Mouse (Mus musculus): ENCODE data around the gene Hist1h2ae. TPM values are rescaled to one million over a fixed set of nuclear protein-coding genes. Genes with fewer than 3 reads are reported as not detected.
"Not testable (repeated sequence)": the region's sequence is repeated elsewhere in the genome, so short reads cannot be mapped to it uniquely, and the experiment has no call there.

Hist1h2ae gene
- polyA plus RNA-seq, 1 experiment from 2014 or later: 76.3 TPM

GRCm38 (mm10) chr13:23537006-23537710 lies 33.9 kb downstream of the Hist1h2ae start:
- Histone ChIP-seq H3K4me2 (peak overlapping the region; percentile 45), H3K9ac (ENCODE audit: low read length) (no peak overlapping the region), H3K9me3 (ENCODE audit: control insufficient read depth, low read length) (no peaks in the 10 kb centered on the region), H3K4me3 (ENCODE audit: low read depth, low read length) (no peak overlapping the region), H3K36me3 (ENCODE audit: control insufficient read depth, insufficient read depth, low read length) (no peaks in the 10 kb centered on the region), H3K27me3 (ENCODE audit: control insufficient read depth, insufficient read depth, low read length) (no peaks in the 10 kb centered on the region), H3K4me1 (ENCODE audit: control insufficient read depth, insufficient read depth, low read length) (peaks cover 15% of the 10 kb centered on the region), H3K27ac (ENCODE audit: low read depth, low read length) (no peak overlapping the region; the same call in 1 of the 2 replicates)
- WGBS: 78% methylated on average over 3 of the region's 3 CpGs
- DNase-seq (ENCODE audit: low spot score, missing footprints) (peak; percentile 86), ATAC-seq (ENCODE audit: low FRiP score) (no peak)

GRCm38 (mm10) chr13:23536076-23536822 lies 34.8 kb downstream of the Hist1h2ae start:
- no peaks in the 10 kb centered on the region for H3K27me3 ChIP-seq (ENCODE audit: control insufficient read depth, insufficient read depth, low read length)
- H3K4me2 ChIP-seq: peak overlapping the region; percentile 45
- peak overlapping the region; percentile 98 for H3K27ac ChIP-seq (ENCODE audit: low read depth, low read length)
- peak overlapping the region; percentile 69 for H3K9ac ChIP-seq (ENCODE audit: low read length)
- H3K36me3 ChIP-seq (ENCODE audit: control insufficient read depth, insufficient read depth, low read length): no peaks in the 10 kb centered on the region
- peak; percentile 87 for DNase-seq (ENCODE audit: low spot score, missing footprints)
- 22% methylated on average over 7 of the region's 7 CpGs for WGBS
- H3K9me3 ChIP-seq (ENCODE audit: control insufficient read depth, low read length): no peaks in the 10 kb centered on the region
- H3K4me1 ChIP-seq (ENCODE audit: control insufficient read depth, insufficient read depth, low read length): peaks cover 16% of the 10 kb centered on the region
- peak overlapping the region; percentile 48 for H3K4me3 ChIP-seq (ENCODE audit: low read depth, low read length)
- ATAC-seq (ENCODE audit: low FRiP score): no peak

GRCm38 (mm10) chr13:23535137-23536075 lies 35.6 kb downstream of the Hist1h2ae start, which contains the start of gene Hist1h3g:
Gene Hist1h3g, plus strand, starts transcription at chr13:23535422.
- Histone ChIP-seq H3K4me1 (ENCODE audit: control insufficient read depth, insufficient read depth, low read length) (peaks cover 16% of the 10 kb centered on the region), H3K9ac (ENCODE audit: low read length) (peak within 1 kb of the TSS; percentile 69), H3K27ac (ENCODE audit: low read depth, low read length) (peak within 1 kb of the TSS; percentile 98), H3K4me2 (peak within 1 kb of the TSS; percentile 45), H3K4me3 (ENCODE audit: low read depth, low read length) (peak within 1 kb of the TSS; percentile 48)
- DNase-seq (ENCODE audit: low spot score, missing footprints) (peak; percentile 98), ATAC-seq (ENCODE audit: low FRiP score) (peak; percentile 92)
- not testable (repeated sequence) for H3K36me3 ChIP-seq (ENCODE audit: control insufficient read depth, insufficient read depth, low read length); H3K27me3 ChIP-seq (ENCODE audit: control insufficient read depth, insufficient read depth, low read length); H3K9me3 ChIP-seq (ENCODE audit: control insufficient read depth, low read length)
- under 1% methylated on average over 48 of the region's 62 CpGs for WGBS

DNA sequence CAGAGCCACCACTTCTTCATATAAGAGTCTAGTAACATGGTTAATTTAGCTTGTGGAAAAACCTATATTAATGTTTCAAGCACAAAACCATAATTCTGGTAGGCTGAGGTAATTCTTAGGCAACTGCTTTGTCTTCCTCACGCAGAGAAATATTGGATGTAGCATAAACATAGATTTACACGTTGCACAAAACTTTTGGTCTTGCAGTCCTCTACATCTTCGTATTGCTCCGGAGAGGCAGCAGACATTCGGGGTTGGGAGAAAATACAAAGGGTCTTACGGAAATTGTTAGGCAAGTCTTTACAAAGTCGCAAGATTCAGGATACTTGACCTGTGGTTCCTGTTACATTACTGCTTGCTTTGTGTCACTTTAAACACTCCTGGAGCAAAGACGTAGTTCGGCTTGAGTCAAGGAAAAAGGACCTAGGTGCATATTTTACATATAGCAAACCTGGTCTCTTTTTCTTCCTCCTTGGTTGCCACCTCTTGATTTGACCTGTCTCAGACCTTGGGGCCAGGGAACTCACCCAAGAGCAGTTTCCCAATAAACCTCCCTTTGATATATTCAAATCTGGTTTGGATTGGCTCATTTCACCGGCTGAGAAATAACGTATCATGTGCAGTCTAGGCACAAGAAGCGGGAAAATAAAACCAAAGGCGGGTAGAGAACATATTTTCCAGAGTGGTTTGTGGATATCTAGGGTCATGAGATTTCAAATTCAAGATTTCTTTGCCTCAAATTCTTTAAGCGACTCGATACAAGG lies 36.5 kb downstream of the Hist1h2ae start:
- Histone ChIP-seq H3K4me2 (peak overlapping the region; percentile 45), H3K4me1 (ENCODE audit: control insufficient read depth, insufficient read depth, low read length) (peaks cover 16% of the 10 kb centered on the region), H3K4me3 (ENCODE audit: low read depth, low read length) (peak overlapping the region; percentile 48), H3K9ac (ENCODE audit: low read length) (peak overlapping the region; percentile 66), H3K27ac (ENCODE audit: low read depth, low read length) (peak overlapping the region; percentile 98), H3K27me3 (ENCODE audit: control insufficient read depth, insufficient read depth, low read length) (no peaks in the 10 kb centered on the region), H3K36me3 (ENCODE audit: control insufficient read depth, insufficient read depth, low read length) (no peaks in the 10 kb centered on the region), H3K9me3 (ENCODE audit: control insufficient read depth, low read length) (no peaks in the 10 kb centered on the region)
- DNase-seq (ENCODE audit: low spot score, missing footprints) (peak; percentile 97), ATAC-seq (ENCODE audit: low FRiP score) (peak; percentile 10)
- under 1% methylated on average over 15 of the region's 15 CpGs for WGBS

DNA sequence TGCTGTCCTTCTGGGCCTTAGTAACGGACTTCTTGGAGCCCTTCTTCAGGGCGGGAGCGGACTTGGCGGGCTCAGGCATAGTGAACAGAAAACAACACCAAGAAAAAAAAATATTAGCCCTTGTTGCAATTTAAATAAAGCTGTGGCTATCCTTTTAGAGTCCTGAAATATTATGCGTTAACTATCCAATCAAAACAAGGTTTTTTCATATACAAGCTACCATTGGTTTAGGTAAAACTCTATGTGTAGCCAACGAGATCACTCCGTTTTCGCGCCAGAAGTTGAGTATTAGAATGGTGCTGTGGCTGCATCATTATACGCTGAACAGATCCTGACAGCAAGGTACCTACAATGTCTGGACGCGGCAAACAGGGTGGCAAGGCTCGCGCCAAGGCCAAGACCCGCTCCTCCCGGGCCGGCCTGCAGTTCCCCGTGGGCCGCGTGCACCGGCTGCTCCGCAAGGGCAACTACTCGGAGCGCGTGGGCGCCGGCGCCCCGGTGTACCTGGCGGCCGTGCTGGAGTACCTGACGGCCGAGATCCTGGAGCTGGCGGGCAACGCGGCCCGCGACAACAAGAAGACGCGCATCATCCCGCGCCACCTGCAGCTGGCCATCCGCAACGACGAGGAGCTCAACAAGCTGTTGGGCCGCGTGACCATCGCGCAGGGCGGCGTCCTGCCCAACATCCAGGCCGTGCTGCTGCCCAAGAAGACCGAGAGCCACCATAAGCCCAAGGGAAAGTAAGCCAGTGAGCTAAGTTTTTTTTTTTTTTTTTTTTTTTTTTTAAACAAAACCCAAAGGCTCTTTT lies 37.3 kb downstream of the Hist1h2ae start, which contains the start of gene Hist1h2af:
TSS of gene Hist1h2af (plus strand) at position 347 of the 808 bp plus-strand sequence.
- not testable (repeated sequence) for H3K9me3 ChIP-seq (ENCODE audit: control insufficient read depth, low read length); H3K36me3 ChIP-seq (ENCODE audit: control insufficient read depth, insufficient read depth, low read length); H3K27me3 ChIP-seq (ENCODE audit: control insufficient read depth, insufficient read depth, low read length)
- peak; percentile 64 for ATAC-seq (ENCODE audit: low FRiP score)
- Histone ChIP-seq H3K27ac (ENCODE audit: low read depth, low read length) (peak within 1 kb of the TSS; percentile 98), H3K4me1 (ENCODE audit: control insufficient read depth, insufficient read depth, low read length) (peaks cover 19% of the 10 kb centered on the region), H3K4me3 (ENCODE audit: low read depth, low read length) (peak within 1 kb of the TSS; percentile 48), H3K4me2 (peak within 1 kb of the TSS; percentile 45), H3K9ac (ENCODE audit: low read length) (peak within 1 kb of the TSS; percentile 66)
- under 1% methylated on average over 22 of the region's 53 CpGs for WGBS
- DNase-seq (ENCODE audit: low spot score, missing footprints): peak; percentile 94

DNA sequence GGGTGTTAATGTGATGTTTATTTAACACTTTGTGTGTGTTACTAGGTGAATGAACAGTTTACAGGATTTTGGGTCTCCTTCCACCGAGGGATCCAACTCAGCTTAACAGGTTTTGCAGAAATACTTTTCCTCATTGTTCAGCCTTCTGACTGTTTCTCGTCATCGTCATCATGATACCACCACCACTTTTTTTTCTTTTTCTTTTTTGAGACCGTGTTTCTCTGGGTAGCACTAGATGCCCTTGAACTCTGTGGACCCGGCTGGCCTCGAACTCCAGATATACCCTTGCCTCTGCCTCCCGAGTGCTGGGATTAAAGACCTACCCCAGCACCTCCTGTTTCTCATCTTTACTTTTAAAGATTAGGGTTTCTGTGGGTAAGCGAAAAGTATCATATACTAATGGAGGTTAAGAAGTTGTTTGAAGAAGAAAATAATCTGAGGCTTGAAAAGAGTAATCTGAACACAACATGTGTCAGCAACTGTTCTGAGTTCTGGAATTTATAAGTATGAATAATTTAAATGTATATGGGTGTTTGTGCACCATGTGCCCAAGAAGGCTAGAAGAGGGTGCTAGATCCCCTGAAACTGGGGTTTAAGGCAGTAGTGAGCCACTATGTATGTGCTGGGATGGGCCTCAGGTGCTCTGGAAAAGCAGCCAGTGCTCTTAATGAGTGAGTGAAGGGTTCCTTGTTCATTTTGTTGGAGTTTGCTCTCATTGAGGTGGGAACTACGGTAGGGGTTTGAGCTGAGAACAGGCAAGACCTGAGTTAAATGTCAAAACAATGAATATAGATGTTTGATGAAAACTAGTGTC lies 38.6 kb downstream of the Hist1h2ae start:
- H3K4me1 ChIP-seq (ENCODE audit: control insufficient read depth, insufficient read depth, low read length): peaks cover 19% of the 10 kb centered on the region
- WGBS: 23% methylated on average over 9 of the region's 9 CpGs
- H3K4me2 ChIP-seq: peak overlapping the region; percentile 45
- peak overlapping the region; percentile 45 for H3K4me3 ChIP-seq (ENCODE audit: low read depth, low read length)
- H3K27me3 ChIP-seq (ENCODE audit: control insufficient read depth, insufficient read depth, low read length): no peaks in the 10 kb centered on the region
- H3K9me3 ChIP-seq (ENCODE audit: control insufficient read depth, low read length): no peaks in the 10 kb centered on the region
- ATAC-seq (ENCODE audit: low FRiP score) (no peak), DNase-seq (ENCODE audit: low spot score, missing footprints) (peak; percentile 91)
- no peaks in the 10 kb centered on the region for H3K36me3 ChIP-seq (ENCODE audit: control insufficient read depth, insufficient read depth, low read length)
- peak overlapping the region; percentile 86 for H3K9ac ChIP-seq (ENCODE audit: low read length)
- H3K27ac ChIP-seq (ENCODE audit: low read depth, low read length): peak overlapping the region; percentile 98

All from midbrain, embryonic 11.5 days (tissue).